Mouse (Mus musculus) brain, embryonic 14.5 days (tissue): Measurements from ENCODE around the gene Rps3.

Experiments
- CTCF ChIP-seq: fragments of 200-500 bp; IDR thresholded peaks from 2 replicates; pipeline ENCODE4 v1.5.1; 2012; ENCODE audit warnings: inconsistent platforms, mild to moderate bottlenecking, moderate library complexity, borderline replicate concordance; ENCODE audit not compliant: insufficient read depth, insufficient read length; ENCODE audit errors: extremely low read depth
- POLR2A ChIP-seq: fragments of 200-500 bp; IDR thresholded peaks from 2 replicates; pipeline ENCODE4 v1.6.1; 2012; ENCODE audit warnings: mild to moderate bottlenecking, inconsistent platforms, borderline replicate concordance; ENCODE audit not compliant: poor library complexity, insufficient read depth, insufficient read length, severe bottlenecking; ENCODE audit errors: extremely low read depth

DNA sequence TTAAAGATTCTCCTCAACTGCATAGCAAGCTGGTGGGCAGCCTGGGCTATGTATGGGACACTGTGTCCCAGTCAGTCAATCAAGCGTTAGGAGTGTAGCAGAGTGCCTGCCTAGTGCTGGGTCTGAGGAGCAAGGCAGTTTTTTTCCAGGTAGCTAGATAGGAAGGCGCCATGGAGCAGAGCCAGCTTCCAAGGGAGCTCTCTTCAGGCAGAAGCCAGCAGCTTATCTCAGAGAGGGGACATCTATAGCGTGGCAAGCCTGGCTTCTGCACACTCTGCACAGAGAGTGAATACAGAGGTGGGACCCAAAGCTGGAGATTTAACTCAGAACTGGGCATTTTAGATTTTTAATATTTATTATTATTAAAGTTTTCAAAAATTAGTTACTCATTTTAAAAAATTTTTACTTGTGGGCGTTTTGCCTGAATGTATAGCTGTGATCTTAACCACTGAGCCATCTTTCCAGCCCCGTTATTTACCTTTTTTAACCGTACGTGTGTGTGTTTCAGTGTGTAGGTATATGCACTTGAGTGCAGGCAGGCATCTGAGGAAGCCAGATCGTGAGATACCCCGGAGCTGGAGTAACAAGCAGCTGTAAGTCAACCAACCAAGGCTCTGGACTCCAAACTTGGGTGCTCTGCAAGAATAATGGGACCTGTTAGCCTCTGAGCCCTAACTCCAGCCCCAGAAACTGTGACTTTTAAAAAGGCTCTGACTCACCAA is 32.7 kb upstream of the Rps3 start:
- TF ChIP-seq POLR2A = no peak
- TF ChIP-seq CTCF = no peak
